Mouse (Mus musculus) hindbrain, embryonic 10.5 days (tissue): ENCODE measurements around the gene Vpreb3. TPM values are rescaled to one million over a fixed set of nuclear protein-coding genes. Genes with fewer than 3 reads are reported as not detected.

Source experiments
- DNase-seq: peaks from one replicate; pipeline ENCODE4 v3.0.0-alpha.2; 2017; ENCODE audit warnings: low spot score
- H3K27ac ChIP-seq: fragments of 300-500 bp; sonication (generic); 2 replicates; pipeline ENCODE4 v1.5.1; 2016; ENCODE audit warnings: mild to moderate bottlenecking, moderate library complexity
- H3K27me3 ChIP-seq: fragments of 300-500 bp; sonication (generic); 2 replicates; pipeline ENCODE4 v1.6.1; 2016; ENCODE audit warnings: mild to moderate bottlenecking; ENCODE audit not compliant: poor library complexity, insufficient read depth, severe bottlenecking
- H3K36me3 ChIP-seq: fragments of 300-500 bp; sonication (generic); 2 replicates; pipeline ENCODE4 v1.6.1; 2016; ENCODE audit warnings: mild to moderate bottlenecking, moderate library complexity
- H3K4me1 ChIP-seq: fragments of 300-500 bp; sonication (generic); replicated peaks from 2 replicates; pipeline ENCODE4 v1.6.1; 2016; ENCODE audit warnings: mild to moderate bottlenecking
- H3K4me3 ChIP-seq: fragments of 300-500 bp; sonication (generic); 2 replicates; pipeline ENCODE4 v1.5.1; 2016; ENCODE audit warnings: mild to moderate bottlenecking, moderate library complexity
- H3K9me3 ChIP-seq: fragments of 300-500 bp; sonication (generic); 2 replicates; pipeline ENCODE4 v1.6.1; 2016; ENCODE audit warnings: mild to moderate bottlenecking, moderate library complexity
- WGBS: fragments of 180-500 bp; shearing (Covaris S2); methylation state at CpG from one replicate; pipeline ENCODE4 v1.1.7; 2016; 5-methylcytosine and 5-hydroxymethylcytosine counted together
- polyA plus RNA-seq: library from polyadenylated mRNA; unstranded; fragments of >200 nt; fragmentation: Nextera tagmentation; extraction: Ambion mirVana; gene quantifications from 2 replicates; pipeline ENCODE4 v1.2.1, GENCODE M21; 2016

The Vpreb3 gene
- polyA plus RNA-seq, 1 experiment from 2014 or later, result 0.61 TPM

- H3K4me3 ChIP-seq, result no peak overlapping the region
- no peaks in the 10 kb centered on the region for H3K9me3 ChIP-seq
- no peak for DNase-seq
- H3K27ac ChIP-seq, result no peak overlapping the region
- no peaks in the 10 kb centered on the region for H3K27me3 ChIP-seq
- WGBS, result 82% methylated on average over 8 of the region's 8 CpGs
- peaks cover 78% of the 10 kb centered on the region for H3K36me3 ChIP-seq
- H3K4me1 ChIP-seq, result peaks cover 34% of the 10 kb centered on the region
These were observed 26.0 kb upstream of the Vpreb3 start for GRCm38 (mm10) chr10:75916840-75917239.

GRCm38 (mm10) chr10:75919026-75919425 lies 23.8 kb upstream of the Vpreb3 start:
- H3K27me3 ChIP-seq, result no peaks in the 10 kb centered on the region
- H3K9me3 ChIP-seq, result no peaks in the 10 kb centered on the region
- 0 out of 2 replicates have a peak overlapping the region, but pooled peaks have one; percentile 20 for H3K4me3 ChIP-seq
- H3K4me1 ChIP-seq, result peaks cover 49% of the 10 kb centered on the region
- H3K36me3 ChIP-seq, result peaks cover 65% of the 10 kb centered on the region
- H3K27ac ChIP-seq, result peak overlapping the region; percentile 29; the same call in 1 of the 2 replicates
- 87% methylated on average over 5 of the region's 5 CpGs for WGBS
- no peak for DNase-seq

- peak; percentile 94 for DNase-seq
- H3K4me1 ChIP-seq, result peaks cover 49% of the 10 kb centered on the region
- H3K36me3 ChIP-seq, result peaks cover 61% of the 10 kb centered on the region
- H3K27me3 ChIP-seq, result no peaks in the 10 kb centered on the region
- no peaks in the 10 kb centered on the region for H3K9me3 ChIP-seq
- under 1% methylated on average over 76 of the region's 76 CpGs for WGBS
- H3K27ac ChIP-seq, result peak within 1 kb of the TSS; percentile 98
- H3K4me3 ChIP-seq, result peak within 1 kb of the TSS; percentile 83
These were observed 21.7 kb upstream of the Vpreb3 start, which contains the start of gene Smarcb1 for GRCm38 (mm10) chr10:75921026-75921725. Gene Smarcb1 (minus strand): TSS chr10:75921617.

GRCm38 (mm10) chr10:75921726-75922560 lies 20.9 kb upstream of the Vpreb3 start:
- Histone ChIP-seq H3K4me3 (peak overlapping the region; percentile 83), H3K4me1 (peaks cover 49% of the 10 kb centered on the region), H3K27ac (peak overlapping the region; percentile 98), H3K36me3 (peaks cover 61% of the 10 kb centered on the region), H3K27me3 (0 out of 2 replicates have a peak, but pooled peaks cover 5% of the 10 kb centered on the region), H3K9me3 (no peaks in the 10 kb centered on the region)
- DNase-seq, result no peak
- 7% methylated on average over 22 of the region's 22 CpGs for WGBS

GRCm38 (mm10) chr10:75924324-75924723 lies 18.5 kb upstream of the Vpreb3 start:
- Histone ChIP-seq H3K36me3 (peaks cover 49% of the 10 kb centered on the region), H3K9me3 (no peaks in the 10 kb centered on the region), H3K27ac (no peak overlapping the region), H3K27me3 (peaks cover 10% of the 10 kb centered on the region; the same call in 1 of the 2 replicates), H3K4me3 (no peak overlapping the region), H3K4me1 (peaks cover 31% of the 10 kb centered on the region)
- DNase-seq, result no peak
- WGBS, result 69% methylated on average over 2 of the region's 2 CpGs

GRCm38 (mm10) chr10:75926396-75926795 lies 16.5 kb upstream of the Vpreb3 start:
- H3K36me3 ChIP-seq, result peaks cover 44% of the 10 kb centered on the region
- WGBS, result 73% methylated on average over 13 of the region's 13 CpGs
- no peak overlapping the region for H3K27ac ChIP-seq

GRCm38 (mm10) chr10:75930304-75930703 lies 12.6 kb upstream of the Vpreb3 start:
- Histone ChIP-seq H3K36me3 (peaks cover 25% of the 10 kb centered on the region), H3K27me3 (peaks cover 70% of the 10 kb centered on the region), H3K9me3 (no peaks in the 10 kb centered on the region), H3K27ac (no peak overlapping the region), H3K4me1 (peaks cover 37% of the 10 kb centered on the region), H3K4me3 (no peak overlapping the region; the same call in 1 of the 2 replicates)
- DNase-seq, result no peak
- 39% methylated on average over 6 of the region's 6 CpGs for WGBS

More at GRCm38 (mm10) chr10:75926396-75926795, 16.5 kb upstream of the Vpreb3 start:
- H3K4me1 ChIP-seq, result peaks cover 29% of the 10 kb centered on the region
- no peaks in the 10 kb centered on the region for H3K9me3 ChIP-seq
- no peak for DNase-seq
- no peak overlapping the region for H3K4me3 ChIP-seq
- H3K27me3 ChIP-seq, result peaks cover 31% of the 10 kb centered on the region

- 19% methylated on average over 7 of the region's 7 CpGs for WGBS
- H3K27me3 ChIP-seq, result peaks cover 80% of the 10 kb centered on the region
- H3K4me1 ChIP-seq, result peaks cover 47% of the 10 kb centered on the region
- H3K4me3 ChIP-seq, result peak overlapping the region; percentile 70
- no peak for DNase-seq
- peak overlapping the region; percentile 45; the same call in 1 of the 2 replicates for H3K27ac ChIP-seq
- no peaks in the 10 kb centered on the region for H3K9me3 ChIP-seq
- H3K36me3 ChIP-seq, result peaks cover 17% of the 10 kb centered on the region
These were observed 11.5 kb upstream of the Vpreb3 start for GRCm38 (mm10) chr10:75931311-75931710.

- Histone ChIP-seq H3K4me3 (peak overlapping the region; percentile 70), H3K36me3 (peaks cover 9% of the 10 kb centered on the region; the same call in 1 of the 2 replicates), H3K4me1 (peaks cover 49% of the 10 kb centered on the region), H3K27me3 (peaks cover 84% of the 10 kb centered on the region), H3K9me3 (no peaks in the 10 kb centered on the region), H3K27ac (peak overlapping the region; percentile 91)
- 1% methylated on average over 44 of the region's 44 CpGs for WGBS
- DNase-seq, result peak; percentile 78
These were observed 10.7 kb upstream of the Vpreb3 start for GRCm38 (mm10) chr10:75932081-75932678.

GRCm38 (mm10) chr10:75932891-75933290 lies 10.0 kb upstream of the Vpreb3 start, which contains the start of gene Chchd10:
Gene Chchd10 (plus strand): TSS chr10:75933130.
- Histone ChIP-seq H3K9me3 (no peaks in the 10 kb centered on the region), H3K4me1 (peaks cover 56% of the 10 kb centered on the region), H3K27ac (peak within 1 kb of the TSS; percentile 91), H3K36me3 (0 out of 2 replicates have a peak, but pooled peaks cover 2% of the 10 kb centered on the region), H3K4me3 (peak within 1 kb of the TSS; percentile 70), H3K27me3 (peaks cover 91% of the 10 kb centered on the region)
- no peak for DNase-seq
- 21% methylated on average over 6 of the region's 6 CpGs for WGBS

- Histone ChIP-seq H3K36me3 (no peaks in the 10 kb centered on the region), H3K4me3 (peak overlapping the region; percentile 64), H3K27ac (no peak overlapping the region), H3K27me3 (peaks cover 97% of the 10 kb centered on the region), H3K4me1 (peaks cover 67% of the 10 kb centered on the region), H3K9me3 (no peaks in the 10 kb centered on the region)
- DNase-seq, result no peak
- 84% methylated on average over 1 of the region's 1 CpGs for WGBS
These were observed 7.9 kb upstream of the Vpreb3 start for GRCm38 (mm10) chr10:75934991-75935390.
